Mouse (Mus musculus) bone marrow, adult 2 months (tissue): ENCODE measurements around the gene 9930021J03Rik. TPM values are rescaled to one million over a fixed set of nuclear protein-coding genes. Genes with fewer than 3 reads are reported as not detected.

Experiments used
- H3K27ac ChIP-seq: fragments of 200-500 bp; 2 replicates; pipeline ENCODE4 v1.5.1; 2012; ENCODE audit warnings: low read depth, mild to moderate bottlenecking, control low read depth, inconsistent platforms, low read length; ENCODE audit not compliant: control insufficient read depth, poor library complexity, insufficient read depth
- H3K4me1 ChIP-seq: fragments of 200-500 bp; 2 replicates; pipeline ENCODE4 v1.6.1; 2011; ENCODE audit warnings: low read length; ENCODE audit not compliant: control insufficient read depth, insufficient read depth
- H3K4me3 ChIP-seq: fragments of 200-500 bp; replicated peaks from 2 replicates; pipeline ENCODE3; 2011; ENCODE audit warnings: mild to moderate bottlenecking, low read depth, low read length, control low read depth; ENCODE audit not compliant: control insufficient read depth
- CTCF ChIP-seq: fragments of 200-500 bp; IDR thresholded peaks from 2 replicates; pipeline ENCODE4 v1.5.1; 2011; ENCODE audit warnings: low read length, control low read depth; ENCODE audit not compliant: control insufficient read depth, insufficient read depth
- POLR2A ChIP-seq: fragments of 200-500 bp; IDR thresholded peaks from 2 replicates; pipeline ENCODE4 v1.6.1; 2011; ENCODE audit warnings: low read depth, mild to moderate bottlenecking, control low read depth, low read length, borderline replicate concordance; ENCODE audit not compliant: control insufficient read depth
- WGBS: fragments of 180-500 bp; shearing (Covaris S2); methylation state at CpG from one replicate; pipeline ENCODE4 v1.1.7; 2018; 5-methylcytosine and 5-hydroxymethylcytosine counted together
- polyA plus RNA-seq: library from polyadenylated mRNA; stranded (reverse); fragments of >200 nt; gene quantifications from 2 replicates; pipeline ENCODE4 v1.2.4, GENCODE M21; 2011; ENCODE audit warnings: low replicate concordance; ENCODE audit not compliant: missing spikeins, insufficient read depth, insufficient read length

Gene 9930021J03Rik
- polyA plus RNA-seq: 7.6 and 9.4 TPM in 2 replicates

DNA sequence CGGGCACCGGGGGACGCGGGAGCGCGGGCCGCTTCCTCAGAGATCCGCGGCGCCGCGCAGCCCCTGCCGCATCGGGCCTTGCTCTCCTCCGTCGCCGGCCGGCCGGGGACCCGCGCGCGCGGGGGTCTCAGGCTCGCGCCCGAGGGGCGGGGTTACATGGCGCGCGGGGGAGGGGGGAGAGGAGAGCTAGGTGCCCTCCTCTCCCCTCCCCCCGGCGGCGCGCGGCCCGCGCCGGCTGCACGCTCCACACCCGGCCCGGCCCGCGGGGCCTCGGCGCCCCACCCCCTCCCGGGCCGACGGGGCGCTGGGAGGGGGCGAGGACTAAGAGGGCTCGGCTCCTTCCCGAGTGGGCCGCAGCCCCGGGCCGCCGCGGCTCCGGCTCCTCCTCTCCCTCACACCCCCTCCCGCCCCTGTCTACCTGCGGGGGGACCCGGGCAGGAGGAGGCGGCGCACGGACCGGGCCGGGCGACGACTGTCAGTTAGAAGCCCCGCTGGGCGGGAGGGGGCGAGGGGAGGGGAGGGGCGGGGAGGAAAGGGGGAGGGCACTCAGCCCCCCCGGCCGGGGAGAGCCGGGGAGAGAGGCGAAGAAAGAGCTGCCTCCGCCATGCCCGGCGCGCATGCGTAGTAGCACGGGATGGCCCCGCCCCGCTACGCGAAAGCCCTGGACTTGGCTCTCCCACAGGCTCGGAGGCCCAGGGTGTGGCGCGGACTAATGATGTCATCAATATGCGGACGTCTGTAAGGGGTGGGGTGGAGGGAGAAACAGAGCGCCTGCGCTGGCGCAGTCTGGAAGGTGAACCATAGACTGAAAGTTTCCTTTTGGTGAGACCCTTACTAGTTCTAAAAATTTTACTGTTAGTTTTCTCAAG is at the start of gene 9930021J03Rik:
Gene 9930021J03Rik (minus strand): TSS at position 73 of the 869 bp plus-strand sequence.
- peak within 1 kb of the TSS; percentile 87 for H3K27ac ChIP-seq
- WGBS: under 1% methylated on average over 73 of the region's 95 CpGs
- peak; percentile 53; the same call in 1 of the 2 replicates for TF ChIP-seq POLR2A
- TF ChIP-seq CTCF: no peak
- H3K4me1 ChIP-seq: no peaks in the 10 kb centered on the region
- H3K4me3 ChIP-seq: peak within 1 kb of the TSS; percentile 81

DNA sequence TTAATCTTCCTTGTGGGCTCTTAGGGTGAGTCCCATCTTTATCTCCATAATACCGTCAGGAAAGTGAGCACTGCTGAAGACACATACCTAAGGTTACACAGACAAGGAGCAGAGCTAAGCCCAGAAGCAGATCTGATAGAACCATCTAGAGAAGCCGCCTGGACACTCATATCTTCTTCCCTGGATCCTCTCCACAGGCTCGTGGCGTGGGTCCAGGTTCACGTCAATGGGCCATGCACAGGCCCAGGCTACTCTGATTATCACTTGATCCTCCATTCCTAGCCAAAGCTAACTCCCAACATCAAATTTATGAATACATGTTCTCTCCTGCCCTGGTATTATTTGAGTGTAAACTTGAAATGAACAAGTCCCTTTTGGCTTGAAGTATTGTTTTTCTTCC is 47.9 kb upstream of the 9930021J03Rik start:
- Histone ChIP-seq H3K4me3 (no peak overlapping the region), H3K27ac (no peak overlapping the region), H3K4me1 (no peaks in the 10 kb centered on the region; the same call in none of the 2 replicates)
- no peak for TF ChIP-seq POLR2A
- no peak for TF ChIP-seq CTCF
- WGBS: 76% methylated on average over 5 of the region's 5 CpGs

DNA sequence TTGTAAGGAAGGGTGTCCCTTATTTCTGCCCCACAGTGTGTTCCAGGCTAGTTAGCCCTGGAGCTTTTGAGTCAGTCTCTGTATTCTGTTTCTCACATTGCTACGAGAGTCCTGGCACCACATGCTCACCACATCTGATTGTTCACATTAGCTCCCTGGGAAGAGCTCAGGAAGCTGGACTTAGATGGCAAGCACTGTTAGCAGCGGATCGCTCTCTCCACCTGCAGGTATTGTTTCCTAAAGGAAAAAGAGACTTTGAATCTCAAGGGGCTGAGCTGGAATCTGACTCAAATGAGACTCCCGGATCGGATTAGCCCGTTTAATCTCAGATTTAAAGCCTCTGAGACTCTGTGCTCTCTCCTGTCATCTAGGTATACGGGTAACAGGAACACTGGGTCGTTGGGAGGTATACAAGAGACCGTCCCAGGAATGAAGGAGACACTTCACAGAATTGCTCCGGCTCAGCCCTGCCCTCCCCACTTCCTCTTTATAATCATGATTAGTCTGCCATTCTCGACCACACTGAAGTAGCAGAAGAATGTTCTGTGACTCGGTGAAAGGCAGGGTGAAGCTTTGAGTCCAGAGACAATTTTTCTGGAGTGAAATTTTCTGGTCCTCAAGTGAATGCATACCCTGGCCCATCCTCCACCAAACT is 45.4 kb upstream of the 9930021J03Rik start:
- WGBS: 13% methylated on average over 12 of the region's 12 CpGs
- no peaks in the 10 kb centered on the region; the same call in none of the 2 replicates for H3K4me1 ChIP-seq
- no peak overlapping the region for H3K4me3 ChIP-seq
- TF ChIP-seq CTCF (no peak), POLR2A (no peak)
- H3K27ac ChIP-seq: no peak overlapping the region

DNA sequence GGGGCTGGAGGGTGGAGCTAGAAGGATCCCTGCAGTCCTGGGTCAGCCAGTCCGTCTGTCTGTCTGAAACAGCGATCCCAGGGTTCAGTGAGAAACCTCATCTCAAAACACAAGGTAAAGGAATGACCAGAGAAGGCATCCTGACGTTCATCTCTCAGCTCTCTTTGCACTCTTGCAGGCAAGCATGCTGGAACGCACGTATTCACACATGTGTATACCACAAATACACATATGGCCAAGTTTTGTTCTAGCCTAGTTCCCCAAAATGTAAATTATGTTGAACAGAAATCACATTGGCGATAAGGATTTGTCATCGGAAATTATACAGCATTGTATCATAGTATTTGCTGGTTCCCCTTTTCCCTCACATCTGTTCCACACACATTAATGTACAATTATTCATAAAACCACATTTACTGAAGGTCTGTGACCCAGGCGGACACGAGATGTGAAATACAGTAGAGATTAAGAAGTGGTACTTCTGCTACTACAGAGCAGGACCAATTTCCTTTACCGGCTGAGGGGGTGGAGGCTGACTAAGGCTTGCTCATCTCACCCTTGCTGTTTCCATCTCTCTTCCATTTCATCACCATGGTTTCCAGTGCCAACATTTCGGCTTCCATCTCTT is 44.2 kb upstream of the 9930021J03Rik start:
- no peak overlapping the region for H3K4me3 ChIP-seq
- WGBS: 10% methylated on average over 11 of the region's 11 CpGs
- TF ChIP-seq CTCF (no peak), POLR2A (no peak)
- no peak overlapping the region for H3K27ac ChIP-seq
- no peaks in the 10 kb centered on the region; the same call in none of the 2 replicates for H3K4me1 ChIP-seq

DNA sequence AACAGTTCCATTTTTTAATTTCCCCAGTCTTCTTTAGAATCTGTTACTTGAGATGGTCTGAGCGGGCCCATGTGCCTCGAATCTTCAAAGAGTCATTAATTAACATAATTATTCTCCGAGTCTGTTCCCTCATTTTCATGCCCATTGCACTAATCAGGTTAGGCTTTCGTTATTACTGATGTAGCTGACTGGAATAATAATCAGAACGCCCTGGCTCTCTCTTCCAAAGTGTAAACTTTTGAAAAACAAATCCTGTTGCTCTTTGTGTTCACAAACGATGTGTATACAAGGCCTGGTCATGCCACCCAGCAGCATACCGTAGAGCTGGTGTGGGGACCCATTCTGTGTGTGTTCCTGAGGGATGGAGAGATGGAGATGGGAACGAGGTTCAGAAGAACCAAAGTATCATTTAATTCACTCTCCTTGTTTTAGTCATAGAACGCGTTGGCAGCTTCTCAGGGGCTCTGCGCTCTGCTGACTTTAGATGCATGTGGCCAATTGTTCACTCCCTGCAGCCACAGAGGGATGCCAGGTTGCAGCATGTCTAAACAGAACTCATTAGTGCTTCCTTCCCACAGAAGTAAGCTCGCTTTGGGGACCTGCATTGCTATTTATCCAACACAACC is 38.4 kb upstream of the 9930021J03Rik start:
- Histone ChIP-seq H3K4me3 (no peak overlapping the region), H3K27ac (no peak overlapping the region), H3K4me1 (no peaks in the 10 kb centered on the region)
- TF ChIP-seq POLR2A: no peak
- no peak for TF ChIP-seq CTCF
- WGBS: 77% methylated on average over 12 of the region's 12 CpGs

DNA sequence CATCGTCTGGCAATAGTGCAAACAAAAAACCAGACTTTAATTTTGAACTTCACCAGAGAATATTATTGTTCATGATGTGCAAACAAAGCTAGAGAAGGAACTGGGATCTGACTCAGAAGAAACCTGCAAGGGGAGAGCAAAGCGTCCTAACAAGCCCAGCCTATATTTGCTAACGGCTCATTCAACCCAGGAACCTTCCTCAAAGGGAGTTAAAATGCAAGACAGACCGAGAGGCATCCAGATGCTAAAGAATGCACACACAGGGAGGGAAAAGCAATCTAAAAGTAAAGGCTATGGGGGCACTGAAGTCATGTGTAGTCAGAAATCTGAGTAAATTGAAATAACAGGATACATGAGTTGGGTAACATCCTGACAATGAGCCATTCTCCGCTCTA is 37.8 kb upstream of the 9930021J03Rik start:
- WGBS: 56% methylated on average over 5 of the region's 5 CpGs
- TF ChIP-seq CTCF (no peak), POLR2A (no peak)
- Histone ChIP-seq H3K4me1 (no peaks in the 10 kb centered on the region), H3K4me3 (no peak overlapping the region), H3K27ac (no peak overlapping the region)

DNA sequence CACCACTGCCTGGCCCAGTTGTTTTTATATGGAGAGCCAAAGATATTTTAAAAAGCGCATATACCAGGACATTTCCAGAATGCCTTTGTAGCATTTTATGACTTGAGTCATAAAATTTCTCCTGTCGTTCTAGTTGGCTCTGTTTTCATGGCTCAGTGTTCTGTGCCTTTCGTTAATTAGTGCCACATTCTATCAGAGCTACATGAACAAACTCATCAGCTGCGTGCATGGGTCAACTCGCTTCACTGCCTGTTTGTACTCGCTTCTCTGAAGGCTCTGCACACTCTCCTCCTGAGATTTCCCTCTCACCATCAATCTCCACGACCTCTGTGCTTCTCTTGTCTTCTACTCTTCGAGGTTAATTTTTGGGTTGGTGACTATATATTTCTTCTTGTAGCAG is 37.2 kb upstream of the 9930021J03Rik start:
- no peak for TF ChIP-seq CTCF
- no peak for TF ChIP-seq POLR2A
- Histone ChIP-seq H3K4me3 (no peak overlapping the region), H3K27ac (no peak overlapping the region), H3K4me1 (no peaks in the 10 kb centered on the region)
- 79% methylated on average over 8 of the region's 8 CpGs for WGBS
